Mouse (Mus musculus) ovary, adult 18-20 months (tissue): ENCODE measurements around the gene Ctla4.

ENCODE experiments used
- DNase-seq: peaks from one replicate; pipeline ENCODE4 v3.0.0; 2022; ENCODE audit warnings: low spot score, mixed read lengths

Ctla4 gene

DNA sequence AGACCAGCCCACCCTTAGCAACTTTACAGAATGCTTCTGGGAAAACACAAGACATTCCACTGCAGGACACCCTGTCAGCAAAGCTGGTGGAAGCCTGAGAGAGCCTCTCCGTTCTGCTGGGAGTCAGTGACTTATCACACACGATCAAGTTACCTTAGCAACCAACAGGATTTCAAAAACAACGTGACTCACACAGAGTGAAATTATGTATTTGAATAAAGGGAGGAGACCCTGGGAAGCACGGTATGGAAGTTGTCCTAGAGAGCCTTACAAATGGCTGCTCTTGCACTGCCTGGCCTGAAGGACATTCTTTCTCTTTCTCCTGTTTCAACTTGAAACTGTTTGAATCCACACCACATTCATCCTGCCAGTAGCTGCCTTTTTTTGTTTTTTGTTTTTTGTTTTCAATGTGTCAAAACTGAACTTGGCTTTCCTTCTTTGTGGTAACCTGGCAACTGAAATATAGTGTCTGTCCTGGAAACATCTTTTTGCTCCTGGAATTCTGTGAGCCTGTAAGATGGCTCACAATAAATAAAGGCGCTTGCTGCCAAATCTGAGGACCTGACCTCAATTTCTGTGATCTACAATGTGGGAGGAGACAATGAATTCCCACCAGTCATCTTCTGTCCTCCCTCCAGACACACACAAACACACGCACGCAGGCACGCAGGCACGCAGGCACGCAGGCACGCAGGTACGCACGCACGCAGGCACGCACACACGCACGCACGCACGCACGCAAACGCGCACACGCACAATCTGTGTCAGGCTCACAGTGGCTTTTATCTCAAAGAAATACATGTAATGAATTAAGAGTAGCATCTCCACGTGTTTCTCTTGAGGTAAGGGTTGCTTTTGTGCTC, 33.9 kb downstream of the Ctla4 start:
- no peak for DNase-seq

DNA sequence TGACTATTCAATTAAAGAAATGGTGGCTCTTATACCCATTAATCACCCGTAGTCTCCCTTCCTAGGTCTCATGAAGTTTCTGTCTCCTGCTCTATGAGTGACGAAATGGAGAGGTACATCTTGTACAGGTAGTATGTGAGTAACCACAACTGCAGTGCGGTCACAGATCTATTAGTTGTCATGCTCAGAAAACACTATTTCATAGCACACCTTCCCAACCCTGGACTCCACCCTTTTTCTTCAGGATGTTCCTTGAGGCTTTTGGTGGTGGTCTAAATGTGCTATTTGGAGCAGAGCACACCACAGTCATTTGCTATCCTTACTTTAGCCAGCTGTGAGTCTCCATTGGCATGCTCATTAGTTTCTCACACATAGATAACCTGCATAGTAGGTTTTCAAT, 42.2 kb downstream of the Ctla4 start:
- no peak for DNase-seq

DNA sequence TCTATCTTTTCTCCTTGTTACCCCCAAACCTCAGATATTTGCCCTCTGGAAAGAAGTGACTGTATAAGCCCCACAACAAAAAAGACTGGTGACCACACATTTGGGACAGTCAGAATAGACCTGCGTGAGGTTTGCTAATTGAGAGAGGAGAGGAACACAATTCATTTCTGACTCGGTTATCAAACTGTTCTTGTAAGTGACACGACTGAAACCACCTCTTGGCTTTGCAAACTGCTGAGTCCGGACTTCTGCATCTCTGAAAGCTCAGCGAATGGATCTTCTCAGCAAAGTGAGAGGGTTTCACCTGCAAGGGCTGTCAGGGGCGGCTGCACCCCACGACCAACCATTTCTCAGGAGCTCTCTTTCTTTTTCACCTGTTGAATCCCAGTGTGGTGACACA, 43.6 kb downstream of the Ctla4 start:
- no peak for DNase-seq

DNA sequence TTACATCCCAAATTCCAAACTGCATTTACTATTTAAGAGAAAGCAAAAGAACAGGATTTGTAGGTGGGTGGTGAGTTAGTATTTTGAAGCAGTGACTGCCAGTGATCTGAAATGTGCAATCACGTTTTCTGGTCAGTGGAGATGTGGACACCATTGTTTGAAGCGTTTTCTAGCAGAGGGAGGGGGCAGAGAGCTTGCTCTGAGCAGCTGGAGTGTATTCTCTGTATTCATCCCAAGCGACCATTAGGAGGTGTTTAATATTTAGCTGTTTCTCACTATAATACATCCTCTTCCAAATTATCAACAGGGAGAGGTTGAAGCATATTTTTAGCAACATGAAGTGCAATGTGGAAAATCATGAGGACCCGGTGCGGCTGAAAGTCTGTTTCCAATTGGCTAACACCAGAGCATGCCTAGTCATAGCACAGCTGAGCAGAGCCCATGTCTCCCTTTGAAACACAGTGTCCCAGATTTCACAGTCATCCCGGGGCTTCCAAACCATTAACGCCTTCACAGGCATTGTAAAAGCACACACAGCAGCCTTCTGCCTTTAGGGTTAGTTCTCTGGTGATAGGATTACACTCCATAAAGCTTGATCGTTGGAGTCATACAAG, 49.3 kb downstream of the Ctla4 start:
- no peak for DNase-seq

DNA sequence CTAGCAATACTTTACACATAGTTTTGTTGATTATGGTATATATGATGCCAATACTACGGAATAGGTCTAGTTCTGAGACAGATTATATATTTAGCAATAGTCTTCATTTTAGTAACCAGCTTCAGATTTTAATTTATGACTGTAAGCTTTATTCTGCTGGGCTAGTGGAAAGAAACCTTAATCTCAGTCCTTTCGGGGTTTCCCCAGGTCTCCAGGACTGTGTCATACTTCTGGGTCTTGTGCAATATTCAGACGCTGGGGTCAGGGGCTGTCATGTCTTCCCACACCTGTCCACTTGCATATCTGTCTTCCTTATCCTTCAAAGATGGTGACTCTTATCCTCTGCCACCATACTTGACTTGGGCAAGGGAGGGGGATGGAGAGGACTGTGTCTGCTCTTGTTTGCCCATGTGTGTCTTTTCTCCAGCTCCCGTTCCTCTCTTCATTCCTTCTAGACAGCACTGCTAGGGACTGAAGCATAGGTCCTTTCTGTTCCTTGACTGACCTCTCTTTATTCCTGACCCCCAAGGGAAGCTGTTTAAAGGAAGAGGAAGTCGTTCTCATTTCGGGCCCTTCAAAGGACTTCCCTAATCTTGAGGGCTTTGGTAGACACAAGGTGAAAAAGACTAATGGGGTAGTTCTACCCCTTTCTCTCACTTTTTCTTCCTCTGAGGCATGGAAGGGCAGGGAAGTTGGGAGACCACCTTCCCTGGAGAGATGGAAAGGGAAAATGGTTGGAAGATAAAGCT, 50.3 kb downstream of the Ctla4 start:
- DNase-seq: no peak

DNA sequence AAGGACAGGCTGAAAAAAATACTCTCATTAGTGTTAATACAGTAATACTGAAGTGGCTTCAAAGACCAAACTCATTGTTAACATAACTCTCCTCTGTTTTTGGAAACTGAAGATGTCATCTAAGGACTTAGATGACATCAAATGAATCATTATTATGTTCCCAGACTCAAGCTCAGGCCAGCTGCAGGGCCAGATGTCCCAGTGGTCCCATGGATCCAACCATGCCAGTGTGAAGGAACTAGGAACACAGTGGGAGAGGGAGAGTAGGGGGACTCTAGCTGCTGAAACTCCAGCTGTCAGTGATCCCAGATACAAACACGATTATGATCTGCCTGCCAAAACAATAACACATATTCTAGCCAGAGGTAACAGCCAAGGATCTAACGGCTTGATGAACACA, 51.5 kb downstream of the Ctla4 start:
- no peak for DNase-seq

DNA sequence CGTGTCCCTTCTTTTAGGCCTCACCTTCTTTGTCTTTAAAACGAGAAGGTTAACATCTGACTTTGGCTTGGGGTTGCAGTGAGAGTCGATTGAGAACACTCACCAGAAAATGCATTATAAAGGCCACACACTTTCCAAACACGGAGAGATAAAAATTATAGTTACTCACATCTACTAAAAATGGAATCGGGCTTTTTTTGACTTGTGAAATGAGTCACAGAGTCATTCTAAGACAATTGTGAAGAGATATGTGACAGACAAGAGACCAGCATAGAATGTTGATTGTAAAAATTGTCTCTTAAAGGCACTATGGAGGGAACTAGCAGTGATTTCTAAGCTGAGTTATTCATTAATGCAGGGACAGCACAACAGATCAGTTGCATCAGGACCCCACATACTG, 52.2 kb downstream of the Ctla4 start:
- no peak for DNase-seq

DNA sequence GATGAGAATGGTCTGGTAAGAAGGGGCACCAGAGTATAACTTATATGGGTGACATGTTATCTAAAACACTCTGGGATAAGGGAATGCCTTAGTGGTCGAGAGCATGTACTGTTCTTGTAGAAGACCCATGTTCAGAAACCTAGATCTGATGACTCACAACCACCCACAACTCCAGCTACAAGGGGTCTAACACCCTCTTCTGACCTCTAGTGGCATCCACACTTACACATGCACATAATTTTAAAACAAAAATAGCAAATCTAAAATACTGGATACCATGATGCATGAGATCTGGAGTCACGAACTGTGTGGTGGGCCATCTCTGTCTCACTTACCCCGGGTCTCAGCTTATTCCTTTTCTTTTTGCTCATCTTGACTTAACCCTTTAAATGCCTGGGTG, 53.2 kb downstream of the Ctla4 start:
- no peak for DNase-seq

DNA sequence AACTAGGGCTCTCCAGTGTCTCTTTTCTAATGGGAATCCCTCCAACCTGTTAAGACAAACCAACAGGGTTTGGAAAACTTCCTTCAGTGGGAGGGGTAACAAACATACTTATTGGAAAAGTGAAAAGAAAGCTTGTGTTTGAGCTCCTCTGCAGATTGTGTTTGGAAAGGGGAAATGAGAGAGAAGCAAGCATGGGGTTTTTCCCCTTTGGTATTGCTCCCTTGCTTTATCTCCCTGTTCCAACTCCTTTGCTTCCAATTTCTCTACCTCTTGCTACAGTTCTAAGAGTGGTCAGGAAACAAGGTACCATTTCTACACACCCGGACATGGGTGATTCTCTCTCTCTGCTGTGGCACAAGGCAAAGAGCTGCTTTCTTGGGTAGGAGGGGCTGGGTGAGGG, 53.8 kb downstream of the Ctla4 start:
- DNase-seq: no peak

DNA sequence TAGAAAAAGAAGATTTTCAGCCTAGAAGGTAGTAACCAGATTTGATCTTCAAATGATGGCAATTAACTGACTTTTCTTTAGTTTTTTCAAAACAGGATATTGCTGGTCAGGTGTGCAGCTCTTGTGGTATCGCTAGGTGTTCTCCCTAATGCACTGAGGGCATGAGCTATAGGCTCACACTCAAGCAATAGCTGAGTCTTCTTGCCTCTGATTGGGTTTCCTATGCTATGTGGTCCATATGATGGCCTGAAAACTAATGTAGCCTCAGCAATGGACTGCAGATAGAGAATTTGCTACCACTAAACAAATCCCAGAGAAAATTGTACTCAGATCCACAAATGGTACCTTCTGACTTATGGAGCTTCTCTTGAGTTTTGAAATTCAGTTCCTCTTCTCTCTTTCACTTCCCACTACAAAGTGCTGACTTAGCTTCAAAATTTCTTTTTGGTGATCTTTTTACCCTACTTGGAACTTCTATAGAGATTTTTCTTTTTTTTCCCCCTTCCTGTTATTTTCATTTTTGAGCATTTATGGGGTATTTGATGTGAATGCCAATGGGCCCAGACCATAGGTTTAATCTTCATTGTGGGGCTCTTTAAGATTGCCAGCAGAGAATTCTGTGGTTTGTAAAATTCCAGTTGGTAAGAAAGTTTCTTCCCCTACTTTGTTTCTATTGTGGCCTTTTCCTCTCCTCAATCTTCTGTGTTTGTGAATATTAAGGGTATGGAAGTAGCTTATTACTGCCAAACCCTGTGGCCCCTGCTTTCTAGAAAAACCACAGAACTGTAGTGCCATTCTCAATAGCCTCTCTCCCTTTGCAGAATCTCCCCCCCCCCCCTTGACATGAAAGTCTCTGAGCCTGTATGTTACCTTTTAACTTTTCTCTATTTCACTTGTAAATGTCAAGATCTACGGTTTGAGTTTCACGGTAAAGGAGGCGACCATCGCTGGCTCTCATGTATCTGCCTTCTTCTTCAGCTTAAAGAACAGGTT, 54.6 kb downstream of the Ctla4 start:
- no peak for DNase-seq

DNA sequence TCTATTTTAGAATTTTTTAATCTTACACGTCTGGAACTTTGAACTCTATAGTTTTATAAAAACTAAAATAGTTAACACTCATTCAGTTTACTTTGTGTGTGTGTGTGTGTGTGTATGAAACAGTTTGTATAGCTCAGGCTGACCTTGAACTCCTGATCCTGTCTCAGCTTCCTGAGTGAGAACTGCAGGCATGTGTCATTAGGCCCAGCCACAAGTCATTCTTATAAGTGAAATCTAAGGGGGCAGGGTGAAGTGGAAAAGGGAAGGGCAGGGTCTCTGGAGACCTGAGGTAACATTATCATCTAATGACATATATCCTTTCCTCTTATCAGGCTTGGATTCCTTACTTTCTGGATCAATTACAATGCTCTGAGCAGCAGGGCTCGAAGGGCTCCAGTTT, 56.1 kb downstream of the Ctla4 start:
- DNase-seq: no peak

DNA sequence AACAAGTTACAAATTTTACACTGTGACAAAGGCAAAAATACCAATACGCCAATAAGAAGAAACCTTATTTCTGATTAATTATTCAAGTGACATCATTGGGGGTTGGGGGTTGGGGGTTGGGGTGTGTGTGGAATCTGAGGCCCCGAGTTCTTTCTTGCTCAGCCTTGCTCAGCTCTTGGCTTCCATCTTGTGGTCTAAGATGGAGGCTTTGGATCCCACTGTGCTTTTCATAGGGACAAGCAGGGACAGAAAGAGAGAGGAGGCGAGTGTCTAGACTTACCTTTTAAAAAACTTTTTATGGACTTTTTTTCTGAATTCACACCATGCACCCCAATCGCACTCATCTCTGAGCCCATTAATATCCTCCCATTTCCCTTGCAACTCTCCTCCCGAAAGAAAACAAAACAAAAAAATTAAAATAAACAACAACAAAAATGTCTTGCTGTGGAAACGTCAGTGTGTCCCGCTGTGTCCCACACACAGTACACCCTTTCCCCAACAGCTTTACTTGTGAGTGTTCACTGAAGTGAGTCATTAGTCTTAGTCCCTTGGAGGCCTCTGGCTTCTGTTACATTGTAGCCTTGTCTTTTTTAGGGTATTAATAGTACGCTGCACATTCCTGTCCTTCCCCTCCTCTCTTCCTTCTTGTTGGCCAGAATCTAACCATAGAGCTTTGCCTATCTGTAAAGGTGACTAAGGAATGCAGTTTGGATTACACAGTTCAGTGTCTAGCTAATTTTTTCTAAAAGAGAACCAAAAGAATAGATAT, 59.0 kb downstream of the Ctla4 start:
- no peak for DNase-seq

DNA sequence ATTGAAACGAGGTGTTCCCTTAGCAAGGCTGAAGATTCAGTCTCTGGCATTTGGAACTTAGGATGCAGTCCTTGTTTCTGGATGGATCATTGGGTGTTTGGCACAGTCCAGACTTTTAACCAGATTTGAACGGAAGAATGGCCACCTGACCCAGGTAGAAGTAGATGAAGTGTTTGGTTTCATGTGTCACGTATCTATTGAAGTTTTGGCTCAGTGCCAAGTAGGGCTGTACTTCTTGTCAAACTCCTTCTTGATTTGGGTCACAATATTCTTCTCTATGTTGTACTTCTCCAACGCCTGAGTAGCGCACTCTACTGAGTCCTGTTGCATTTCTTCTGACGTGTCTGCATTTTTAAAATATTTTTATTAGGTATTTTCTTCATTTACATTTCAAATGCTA, 61.3 kb downstream of the Ctla4 start:
- no peak for DNase-seq

DNA sequence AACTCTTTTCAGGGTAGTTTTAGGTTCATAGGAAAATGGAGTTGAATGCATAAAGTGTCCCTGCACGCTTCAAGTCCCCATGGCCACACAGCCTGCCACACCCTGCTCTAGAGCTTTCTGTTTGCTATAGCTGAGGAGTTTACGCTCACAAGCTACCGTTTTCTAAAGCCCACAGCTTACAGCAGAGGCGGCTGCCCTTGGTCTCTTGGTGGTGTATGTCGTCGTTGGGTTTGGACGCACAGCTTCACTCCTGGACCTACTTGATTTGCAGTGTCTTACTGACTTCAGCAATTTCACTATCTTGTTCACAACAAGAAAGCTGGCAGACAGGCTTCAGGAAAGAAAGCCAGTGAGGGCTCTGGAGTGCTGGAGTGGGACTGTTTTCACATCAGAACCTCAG, 66.2 kb downstream of the Ctla4 start:
- DNase-seq: no peak

DNA sequence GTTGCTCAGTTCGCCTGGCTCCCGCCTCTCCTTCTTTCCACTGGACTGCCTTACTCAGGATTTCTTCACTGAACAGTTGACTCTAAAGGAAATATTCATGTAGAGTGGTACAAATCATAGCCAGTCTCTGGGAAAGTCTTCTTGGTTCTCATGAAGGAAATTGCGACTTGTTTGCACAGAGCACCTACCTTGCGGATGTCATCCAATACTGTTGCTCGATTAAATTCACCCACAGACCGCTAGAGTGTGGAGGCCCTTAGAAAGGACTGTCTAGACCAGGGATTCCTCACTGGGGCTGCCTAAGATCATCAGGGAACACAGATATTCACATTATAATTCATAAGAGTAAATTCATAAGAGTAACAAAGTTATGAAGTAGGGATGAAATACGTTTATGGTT, 66.9 kb downstream of the Ctla4 start:
- DNase-seq: no peak

DNA sequence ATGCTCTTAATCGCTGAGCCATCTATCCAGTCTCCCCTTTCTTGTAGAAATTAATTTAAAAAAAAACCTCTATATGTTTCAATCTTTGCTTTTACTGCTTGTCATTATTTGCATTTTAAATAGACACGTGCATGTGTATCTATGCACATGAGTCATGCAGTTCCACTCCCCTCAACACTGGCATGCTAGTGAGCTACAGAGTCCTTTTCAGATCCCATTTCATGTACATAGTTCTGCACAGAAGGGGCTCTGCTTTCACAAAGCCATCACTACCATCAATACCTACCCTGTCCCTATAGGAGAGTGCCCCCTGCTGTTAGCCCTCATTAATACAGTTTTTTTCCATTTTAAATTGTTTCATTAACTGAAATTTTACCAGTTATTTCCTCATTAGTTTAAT, 68.0 kb downstream of the Ctla4 start:
- DNase-seq: no peak

DNA sequence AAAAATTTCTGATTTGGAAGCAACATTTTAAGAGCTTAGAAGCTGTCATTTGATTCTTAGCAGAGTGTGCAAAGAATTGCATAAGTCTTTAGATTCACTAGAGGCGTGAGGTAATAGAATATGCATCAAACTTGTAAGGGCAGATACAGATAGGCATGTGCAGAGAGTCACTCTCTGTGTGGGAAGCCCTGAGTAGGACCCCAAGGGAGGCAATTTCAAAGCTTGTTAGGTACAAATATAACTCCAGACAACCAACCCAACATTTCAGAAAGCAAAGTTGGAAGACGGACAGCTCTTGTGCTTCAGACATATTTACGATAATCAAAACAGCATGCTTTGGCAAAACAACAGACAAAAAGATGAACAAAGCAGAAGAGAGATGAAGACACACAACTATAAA, 68.4 kb downstream of the Ctla4 start:
- no peak for DNase-seq

DNA sequence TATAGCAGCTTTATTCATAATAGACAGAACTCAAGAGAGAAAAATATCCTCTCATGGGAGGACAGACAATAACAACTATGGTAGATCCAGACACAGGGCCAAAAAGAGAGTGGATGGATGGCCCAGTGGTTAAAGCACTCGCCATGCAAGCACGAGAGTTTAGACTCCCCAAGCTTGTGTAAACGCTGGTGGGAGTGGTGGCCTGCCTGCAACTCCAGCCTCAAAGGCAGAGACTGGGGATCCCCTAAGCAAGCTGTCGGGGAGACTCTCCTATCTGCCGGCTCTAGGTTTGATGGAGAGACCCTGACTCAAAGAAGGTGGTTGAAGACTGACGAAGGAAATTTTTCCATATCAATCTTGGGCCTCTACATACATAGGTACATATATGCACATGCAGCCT, 69.4 kb downstream of the Ctla4 start:
- DNase-seq: no peak

DNA sequence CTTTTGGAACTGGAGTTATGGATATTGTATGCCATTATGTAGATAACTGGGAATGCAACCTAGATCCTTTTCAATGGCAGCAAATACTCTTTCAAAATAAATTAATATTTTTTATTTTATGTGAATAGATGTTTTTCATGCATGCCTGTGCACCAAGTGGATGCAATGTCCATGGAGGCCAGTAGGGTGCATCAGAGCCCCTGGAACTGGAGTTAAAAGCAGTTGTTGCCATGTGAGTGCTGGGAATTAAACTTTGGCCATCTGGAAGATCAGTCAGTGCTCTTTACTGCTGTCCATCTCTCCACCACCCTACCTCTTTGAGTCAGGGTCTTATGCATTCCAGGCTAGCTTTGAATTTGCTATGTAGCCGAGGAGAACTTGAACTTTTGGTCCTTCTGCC, 71.5 kb downstream of the Ctla4 start:
- DNase-seq: no peak

DNA sequence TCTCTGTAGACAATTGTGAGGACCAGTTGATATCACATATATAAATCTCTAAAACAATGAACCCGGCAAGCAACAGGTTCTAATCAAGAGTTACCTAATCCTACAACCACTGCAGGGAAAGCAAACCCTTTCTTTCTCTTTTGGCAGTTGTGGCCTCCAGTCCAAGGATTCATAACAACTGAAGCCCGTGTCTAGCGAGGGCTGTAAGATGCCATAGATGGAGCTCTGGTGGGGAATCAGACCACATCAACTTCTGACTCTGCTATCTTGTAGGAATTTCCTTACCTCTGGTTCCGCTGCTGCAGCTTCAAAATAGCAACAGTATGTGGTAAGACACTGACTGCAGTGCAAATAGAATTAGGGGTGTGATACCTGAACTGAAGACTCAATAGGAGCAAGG, 72.4 kb downstream of the Ctla4 start:
- DNase-seq: no peak

DNA sequence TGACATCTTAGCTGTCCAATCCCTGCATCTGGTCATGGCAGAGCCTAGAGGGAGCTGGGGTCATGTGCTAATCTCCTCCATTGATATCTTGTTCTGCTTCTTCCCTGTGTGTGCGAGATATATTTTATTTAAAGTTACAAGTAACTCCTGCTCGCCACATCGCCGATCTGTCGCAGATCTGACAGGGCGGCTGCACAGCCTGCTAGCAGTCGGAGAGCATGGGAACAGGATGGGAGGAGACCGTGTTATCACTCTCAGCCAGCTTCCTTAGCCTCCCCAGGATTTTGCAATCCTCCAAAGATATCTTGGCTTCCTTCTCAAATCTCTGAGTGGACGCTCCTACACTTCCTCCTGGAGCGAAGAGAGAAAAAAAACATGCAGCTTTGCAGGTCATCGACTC, 73.7 kb downstream of the Ctla4 start:
- peak; percentile 18 for DNase-seq
